Mouse (Mus musculus) ovary, postnatal 36 days (tissue): ENCODE measurements at regions not wholly inside any gene's neighbourhood (a gene's known extent, or its start where the extent isn't known, plus 50 kb on each side); places are given as distances from the start of the nearest gene placed in this dataset.

Source experiments
- DNase-seq: peaks from one replicate; pipeline ENCODE4 v3.0.0; 2022; ENCODE audit warnings: low spot score, mixed read lengths

DNA sequence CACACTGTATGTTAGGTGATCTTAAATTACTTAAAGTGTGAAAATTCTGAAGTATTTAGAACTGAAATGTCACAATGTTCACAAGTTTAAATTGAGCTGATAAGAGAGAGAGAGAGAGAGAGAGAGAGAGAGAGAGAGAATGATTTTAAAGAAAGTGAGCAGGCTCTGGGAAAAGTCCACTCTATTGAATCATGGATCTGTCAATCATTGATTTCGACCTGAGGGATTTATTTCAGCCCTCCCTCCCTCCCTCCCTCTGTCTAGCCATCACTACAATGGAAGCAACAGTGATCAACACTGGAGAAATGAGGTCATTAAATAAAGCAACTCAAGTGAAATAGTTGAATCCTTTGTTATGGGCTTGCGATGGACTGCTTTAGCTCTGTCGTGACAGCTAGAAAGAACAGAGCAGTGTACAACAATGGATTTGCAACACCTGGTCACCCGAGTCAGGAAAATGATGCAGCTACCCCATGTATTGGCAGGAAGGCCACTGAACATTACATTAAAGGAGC, 52.8 kb upstream of the Arid1b start:
- DNase-seq = no peak

DNA sequence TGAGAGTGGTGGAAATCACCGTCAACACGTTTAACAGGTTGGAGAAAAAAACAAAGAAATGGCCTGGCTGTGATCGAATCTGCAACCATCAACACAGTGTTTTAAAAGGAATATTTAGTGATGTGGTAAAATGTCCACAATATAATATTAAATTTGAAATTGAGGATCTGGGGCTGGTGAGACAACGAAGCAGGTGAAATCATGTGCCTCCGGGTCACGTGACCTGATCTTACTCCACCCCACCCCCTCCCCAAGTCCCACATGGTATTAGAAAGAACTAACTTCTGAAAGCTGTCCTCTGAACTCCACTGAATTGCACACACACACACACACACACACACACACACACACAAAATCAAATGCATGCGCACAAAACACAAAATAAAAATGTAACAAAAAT, 51.3 kb upstream of the Arid1b start:
- no peak for DNase-seq
